Comparison of ENCODE assay signal across 9 mouse cellular contexts in genomic region chr12:117344266-117345087, GRCm38 (mm10).
A peak's percentile ranks its signal among the peaks of the same experiment; 100 is the strongest.
DNase-seq lines count a peak whose midpoint lies in the region; ATAC-seq lines count a peak whose summit lies in the region.
"Had no signal": no experiment of that assay in that cellular context is flagged by ENCODE, and none has a peak within 500 bp of the region (broad histone marks: within the 10 kb centered on the region; RNA-seq: fewer than 3 reads in every experiment).

No protein-coding gene starts in this region.

- no peaks in the 10 kb centered on the region for H3K9me3 ChIP-seq in embryonic facial prominence, embryonic 10.5 days
- no peaks in the 10 kb centered on the region for H3K9me3 ChIP-seq in hindbrain, embryonic 10.5 days
- no peaks in the 10 kb centered on the region for H3K9me3 ChIP-seq in neural tube, embryonic 13.5 days
- H3K9me3 ChIP-seq: liver, embryonic 15.5 days had no signal

- no peaks in the 10 kb centered on the region for H3K27me3 ChIP-seq in embryonic facial prominence, embryonic 10.5 days (replicated peaks; ENCODE audit: low read depth, poor library complexity, severe bottlenecking)
- H3K27me3 ChIP-seq in hindbrain, embryonic 10.5 days (ENCODE audit: insufficient read depth, poor library complexity, severe bottlenecking) = no peaks in the 10 kb centered on the region
- H3K27me3 ChIP-seq in neural tube, embryonic 13.5 days = no peaks in the 10 kb centered on the region

- peaks cover 59% of the 10 kb centered on the region for H3K4me1 ChIP-seq in embryonic facial prominence, embryonic 10.5 days
- peaks cover 87% of the 10 kb centered on the region for H3K4me1 ChIP-seq in hindbrain, embryonic 10.5 days (replicated peaks)
- H3K4me1 ChIP-seq in neural tube, embryonic 13.5 days (replicated peaks) = peaks cover 58% of the 10 kb centered on the region
- H3K4me1 ChIP-seq: liver, embryonic 15.5 days had no signal

- peak overlapping the region; percentile 49; the same call in 1 of the 2 replicates for H3K9ac ChIP-seq in neural tube, embryonic 13.5 days
- H3K9ac ChIP-seq: liver, embryonic 15.5 days had no signal

- DNase-seq in embryonic facial prominence, embryonic 10.5 days (ENCODE audit: low spot score) = peak; percentile 51
- DNase-seq in hindbrain, embryonic 10.5 days (ENCODE audit: low spot score) = peak; percentile 76
- DNase-seq in left cerebral cortex, postnatal 10 days (ENCODE audit: extremely low spot score in 1 of 2, low spot score in 2 of 2) = peak; percentile 43 to 51
- no peak for DNase-seq in cerebellum, adult 8-10 months
- no peak for DNase-seq in urinary bladder, postnatal 36 days (ENCODE audit: low spot score in 2 of 2)
- DNase-seq in heart, adult 9 months (ENCODE audit: low spot score in 2 of 2) = no peak
- DNase-seq in spleen, postnatal 14 days (ENCODE audit: low spot score in 2 of 2) = no peak

- 0 out of 2 replicates have a peak overlapping the region, but pooled peaks have one; percentile 42 for H3K4me3 ChIP-seq in embryonic facial prominence, embryonic 10.5 days
- H3K4me3 ChIP-seq in hindbrain, embryonic 10.5 days = peak overlapping the region; percentile 38
- H3K4me3 ChIP-seq in neural tube, embryonic 13.5 days = no peak overlapping the region
- H3K4me3 ChIP-seq: liver, embryonic 15.5 days had no signal

- intact Hi-C loops in left cerebral cortex, postnatal 10 days (cut with DNase I) = no loop called here

- peak overlapping the region; percentile 47 for H3K4me2 ChIP-seq in neural tube, embryonic 13.5 days
- H3K4me2 ChIP-seq: liver, embryonic 15.5 days had no signal

- H3K27ac ChIP-seq in embryonic facial prominence, embryonic 10.5 days (replicated peaks) = peak overlapping the region; percentile 86
- peak overlapping the region; percentile 91 for H3K27ac ChIP-seq in hindbrain, embryonic 10.5 days
- H3K27ac ChIP-seq in neural tube, embryonic 13.5 days (replicated peaks) = peak overlapping the region; percentile 94
- H3K27ac ChIP-seq: liver, embryonic 15.5 days had no signal

- H3K36me3 ChIP-seq in embryonic facial prominence, embryonic 10.5 days (replicated peaks) = no peaks in the 10 kb centered on the region
- no peaks in the 10 kb centered on the region for H3K36me3 ChIP-seq in hindbrain, embryonic 10.5 days
- no peaks in the 10 kb centered on the region for H3K36me3 ChIP-seq in neural tube, embryonic 13.5 days
- H3K36me3 ChIP-seq: liver, embryonic 15.5 days had no signal

- whole genome bisulfite sequencing in embryonic facial prominence, embryonic 10.5 days = 29% methylated on average over 11 of the region's 11 CpGs
- 19% methylated on average over 11 of the region's 11 CpGs for WGBS in hindbrain, embryonic 10.5 days
- WGBS in neural tube, embryonic 13.5 days = 23% methylated on average over 11 of the region's 11 CpGs

- peak; percentile 65 for ATAC-seq in neural tube, embryonic 13.5 days (ENCODE audit: low read depth)

Comparison
In these comparisons a context has a peak if more than half of its experiments do, and no peak if none do; other contexts are left out.
1. DNase-seq: peak in embryonic facial prominence, embryonic 10.5 days (single experiment), hindbrain, embryonic 10.5 days (single experiment) and left cerebral cortex, postnatal 10 days (2 of 2); none in cerebellum, adult 8-10 months (single experiment), urinary bladder, postnatal 36 days (0 of 2), heart, adult 9 months (0 of 2) and spleen, postnatal 14 days (0 of 2).
2. Peak in every context shown above with its lines, with median percentiles within 50 percentile points of each other: H3K27ac ChIP-seq.